In the genomic region with DNA sequence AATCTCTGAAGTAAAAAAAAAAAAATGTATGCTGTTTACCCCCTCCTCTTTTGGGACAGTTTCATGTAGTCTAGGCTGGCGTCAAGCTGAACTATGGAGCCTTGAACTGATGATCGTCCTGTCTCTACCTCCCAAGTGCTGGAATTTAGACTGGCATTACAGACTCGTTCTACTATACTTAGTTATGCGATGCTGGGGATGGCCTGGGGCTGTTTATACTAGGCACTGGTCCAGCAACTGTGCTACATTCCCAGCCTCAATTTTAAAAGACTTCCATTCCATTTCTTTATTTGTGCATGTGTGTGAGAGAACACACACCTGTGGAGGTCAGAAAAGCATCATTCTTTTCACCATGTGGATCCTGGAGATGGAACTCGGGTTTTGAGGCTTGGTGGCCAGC, we compare ENCODE assay signal across 13 mouse cellular contexts. TPM values are rescaled to one million over a fixed set of nuclear protein-coding genes. Genes with fewer than 3 reads are reported as not detected.
DNase-seq lines count a peak whose midpoint lies in the region; ATAC-seq and TF ChIP-seq lines count a peak whose summit lies in the region.
"Had no signal": no experiment of that assay in that cellular context is flagged by ENCODE, and none has a peak within 500 bp of the region (broad histone marks: within the 10 kb centered on the region; RNA-seq: fewer than 3 reads in every experiment).

No protein-coding gene starts in this region.

- H3K27me3 ChIP-seq in heart, postnatal 0 days (ENCODE audit: control insufficient read depth, insufficient read depth, low read length), result no peaks in the 10 kb centered on the region
- H3K27me3 ChIP-seq in lung, embryonic 16.5 days (ENCODE audit: control insufficient read depth, insufficient read depth, low read depth, low read length), result no peaks in the 10 kb centered on the region
- H3K27me3 ChIP-seq in midbrain, embryonic 13.5 days, result no peaks in the 10 kb centered on the region
- H3K27me3 ChIP-seq: forebrain, embryonic 15.5 days; midbrain, embryonic 15.5 days had no signal

- DNase-seq in heart, postnatal 0 days (ENCODE audit: low spot score), result no peak
- DNase-seq in heart, adult 11 months, result no peak
- DNase-seq in lung, adult 18-20 months, result no peak
- DNase-seq in kidney, postnatal 10 days, result peak; percentile 55
- DNase-seq in lung, postnatal 36 days, result peak; percentile 45
- DNase-seq: adrenal gland, postnatal 14 days; cerebellum, adult 2 months; layer of hippocampus, adult 9-11 months; thymus, adult 18-20 months had no signal

- no peaks in the 10 kb centered on the region for H3K9me3 ChIP-seq in heart, postnatal 0 days (replicated peaks; ENCODE audit: control insufficient read depth, low read length)
- no peaks in the 10 kb centered on the region for H3K9me3 ChIP-seq in lung, embryonic 16.5 days (ENCODE audit: control insufficient read depth, low read length)
- no peaks in the 10 kb centered on the region for H3K9me3 ChIP-seq in midbrain, embryonic 13.5 days
- H3K9me3 ChIP-seq: forebrain, embryonic 15.5 days; midbrain, embryonic 15.5 days had no signal

- no peak for TF ChIP-seq CTCF in heart, postnatal 0 days (IDR thresholded peaks at IDR 0.05; ENCODE audit: low read depth)

- 42% methylated on average over 5 of the region's 5 CpGs for WGBS in heart, postnatal 0 days
- WGBS in lung, embryonic 16.5 days, result 36% methylated on average over 5 of the region's 5 CpGs
- WGBS in midbrain, embryonic 13.5 days, result 78% methylated on average over 5 of the region's 5 CpGs

- H3K9ac ChIP-seq in heart, postnatal 0 days (replicated peaks; ENCODE audit: low read depth, low read length), result no peak overlapping the region
- H3K9ac ChIP-seq in lung, embryonic 16.5 days (ENCODE audit: low read length), result no peak overlapping the region
- no peak overlapping the region for H3K9ac ChIP-seq in midbrain, embryonic 13.5 days (replicated peaks)
- H3K9ac ChIP-seq: forebrain, embryonic 15.5 days; midbrain, embryonic 15.5 days had no signal

- no peak overlapping the region for H3K4me3 ChIP-seq in heart, postnatal 0 days (ENCODE audit: low read depth, low read length)
- no peak overlapping the region for H3K4me3 ChIP-seq in lung, embryonic 16.5 days (ENCODE audit: low read length)
- no peak overlapping the region for H3K4me3 ChIP-seq in midbrain, embryonic 13.5 days (replicated peaks)
- H3K4me3 ChIP-seq: forebrain, embryonic 15.5 days; midbrain, embryonic 15.5 days had no signal

- peaks cover 16% of the 10 kb centered on the region for H3K4me1 ChIP-seq in heart, postnatal 0 days (ENCODE audit: control insufficient read depth, insufficient read depth)
- peaks cover 22% of the 10 kb centered on the region for H3K4me1 ChIP-seq in lung, embryonic 16.5 days (replicated peaks; ENCODE audit: control insufficient read depth, insufficient read depth, low read length)
- peaks cover 8% of the 10 kb centered on the region for H3K4me1 ChIP-seq in midbrain, embryonic 13.5 days (replicated peaks)
- H3K4me1 ChIP-seq: midbrain, embryonic 15.5 days had no signal

- ATAC-seq in heart, postnatal 0 days (ENCODE audit: insufficient read depth, low read depth), result no peak
- ATAC-seq in lung, embryonic 16.5 days (ENCODE audit: low read depth), result peak; percentile 51
- ATAC-seq in midbrain, embryonic 13.5 days, result no peak
- ATAC-seq: forebrain, embryonic 15.5 days; midbrain, embryonic 15.5 days had no signal

- TF ChIP-seq EP300 in heart, postnatal 0 days (IDR thresholded peaks at IDR 0.05; ENCODE audit: low read depth), result no peak

- peak overlapping the region; percentile 22; the same call in 1 of the 2 replicates for H3K27ac ChIP-seq in heart, postnatal 0 days (ENCODE audit: low read depth)
- H3K27ac ChIP-seq in lung, embryonic 16.5 days (ENCODE audit: low read length), result peak overlapping the region; percentile 56
- no peak overlapping the region for H3K27ac ChIP-seq in midbrain, embryonic 13.5 days
- H3K27ac ChIP-seq: forebrain, embryonic 15.5 days; midbrain, embryonic 15.5 days had no signal

- no peak overlapping the region for H3K4me2 ChIP-seq in heart, postnatal 0 days (ENCODE audit: low read depth, low read length)
- no peak overlapping the region for H3K4me2 ChIP-seq in lung, embryonic 16.5 days (ENCODE audit: low read depth, low read length)
- no peak overlapping the region for H3K4me2 ChIP-seq in midbrain, embryonic 13.5 days (replicated peaks)
- H3K4me2 ChIP-seq: forebrain, embryonic 15.5 days had no signal

- no peaks in the 10 kb centered on the region for H3K36me3 ChIP-seq in heart, postnatal 0 days (replicated peaks; ENCODE audit: control insufficient read depth, insufficient read depth, low read length)
- no peaks in the 10 kb centered on the region for H3K36me3 ChIP-seq in lung, embryonic 16.5 days (ENCODE audit: control insufficient read depth, insufficient read depth, low read length)
- H3K36me3 ChIP-seq in midbrain, embryonic 13.5 days, result no peaks in the 10 kb centered on the region
- H3K36me3 ChIP-seq: forebrain, embryonic 15.5 days; midbrain, embryonic 15.5 days had no signal

RNA-seq across cellular contexts. Expression of gene Phactr4, which starts 23.4 kb away (rescaled TPM):
- total RNA-seq in heart, postnatal 0 days (2014; rRNA removed; ENCODE audit: low replicate concordance), result 4.4 and 9.5 TPM in 2 replicates
- 9.3 and 10.0 TPM in 2 replicates for polyA plus RNA-seq in heart, postnatal 0 days (2015; fragmentation: Nextera tagmentation; extraction: Ambion mirVana)
- polyA plus RNA-seq in lung, embryonic 16.5 days (2015; fragmentation: Nextera tagmentation; extraction: Ambion mirVana), result 20.1 and 20.8 TPM in 2 replicates
- polyA plus RNA-seq in midbrain, embryonic 13.5 days (2015; fragmentation: Nextera tagmentation; extraction: Ambion mirVana), result 13.0 and 14.3 TPM in 2 replicates

RNA-seq across cellular contexts. Expression of gene Rcc1, which starts 45.5 kb away (rescaled TPM):
- 20.6 and 20.8 TPM in 2 replicates for total RNA-seq in heart, postnatal 0 days (2014; rRNA removed; ENCODE audit: low replicate concordance)
- polyA plus RNA-seq in heart, postnatal 0 days (2015; fragmentation: Nextera tagmentation; extraction: Ambion mirVana), result 17.1 and 18.6 TPM in 2 replicates
- polyA plus RNA-seq in lung, embryonic 16.5 days (2015; fragmentation: Nextera tagmentation; extraction: Ambion mirVana), result 73.0 and 73.9 TPM in 2 replicates
- polyA plus RNA-seq in midbrain, embryonic 13.5 days (2015; fragmentation: Nextera tagmentation; extraction: Ambion mirVana), result 54.1 and 54.6 TPM in 2 replicates

Comparison
In these comparisons a context has a peak if more than half of its experiments do, and no peak if none do; other contexts are left out.
1. DNase-seq: peak in kidney, postnatal 10 days (single experiment) and lung, postnatal 36 days (single experiment); none in heart, postnatal 0 days (single experiment), heart, adult 11 months (single experiment) and lung, adult 18-20 months (0 of 2).